Mouse (Mus musculus) CH12.LX (cell line): Measurements from ENCODE around the gene Arfgap3. TPM values are rescaled to one million over a fixed set of nuclear protein-coding genes. Genes with fewer than 3 reads are reported as not detected.
"Not testable (repeated sequence)": the region's sequence is repeated elsewhere in the genome, so short reads cannot be mapped to it uniquely, and the experiment has no call there.

Source experiments
- DNase-seq: peaks from one replicate; pipeline ENCODE4 v3.0.0-alpha.2; 2013; ENCODE audit errors: extremely low read depth
- H3K27ac ChIP-seq: 2 replicates; pipeline ENCODE4 v1.5.1; 2012; ENCODE audit warnings: low read depth, mild to moderate bottlenecking, control low read depth, moderate library complexity; ENCODE audit not compliant: insufficient read depth
- H3K27me3 ChIP-seq: replicated peaks from 2 replicates; pipeline ENCODE3; 2012; ENCODE audit warnings: inconsistent platforms
- H3K36me3 ChIP-seq, 2 experiments: replicated peaks in 1 of 2; 2 replicates each; pipeline versions ENCODE3 to v1.6.1; 2012; ENCODE audit warnings: inconsistent platforms in 1 of 2, low read length in 1 of 2, mild to moderate bottlenecking in 1 of 2, mixed read lengths in 1 of 2, moderate library complexity in 1 of 2; ENCODE audit not compliant: control insufficient read depth in 1 of 2, insufficient read depth in 1 of 2
- H3K4me1 ChIP-seq, 2 experiments: 2 replicates each; pipeline ENCODE4 v1.6.1; 2012; ENCODE audit warnings: inconsistent platforms in 1 of 2, moderate library complexity in 1 of 2; ENCODE audit not compliant: insufficient read depth in 2 of 2, control insufficient read depth in 1 of 2
- H3K4me2 ChIP-seq: 2 replicates; pipeline ENCODE4 v1.6.1; 2012; ENCODE audit warnings: low read depth, mild to moderate bottlenecking, control low read depth; ENCODE audit not compliant: poor library complexity, insufficient read depth, severe bottlenecking
- H3K4me3 ChIP-seq, 3 experiments: fragments of 150-350 bp in 1 of 3; sonication (generic) in 1 of 3; replicated peaks in 1 of 3; 2 replicates each; pipeline versions ENCODE3 to v1.5.1; 2011 to 2012; ENCODE audit warnings: low read depth in 2 of 3, low read length in 2 of 3, mild to moderate bottlenecking in 2 of 3, moderate library complexity in 2 of 3, control low read depth in 1 of 3, improper control_type of control experiment in 1 of 3, inconsistent platforms in 1 of 3, mixed read lengths in 1 of 3; ENCODE audit not compliant: poor library complexity in 1 of 3
- H3K79me2 ChIP-seq: replicated peaks from 2 replicates; pipeline ENCODE4 v1.6.1; 2012; ENCODE audit warnings: mild to moderate bottlenecking, moderate library complexity; ENCODE audit not compliant: control insufficient read depth, poor library complexity, insufficient read depth, severe bottlenecking; ENCODE audit errors: extremely low read depth
- H3K9ac ChIP-seq: 2 replicates; pipeline ENCODE4 v1.6.1; 2012; ENCODE audit warnings: low read depth, mild to moderate bottlenecking, control low read depth, moderate library complexity; ENCODE audit not compliant: insufficient read depth
- H3K9me3 ChIP-seq: replicated peaks from 2 replicates; pipeline ENCODE3; 2012; ENCODE audit warnings: low read length, inconsistent platforms, mixed read lengths
- CTCF ChIP-seq, 2 experiments: IDR thresholded peaks in 1 of 2; conservative IDR thresholded peaks in 1 of 2; 2 replicates each; pipeline ENCODE4 v1.5.1; 2011 to 2012; ENCODE audit warnings: low read depth in 2 of 2, low read length in 2 of 2, improper control_type of control experiment in 1 of 2, inconsistent platforms in 1 of 2, mild to moderate bottlenecking in 1 of 2, moderate library complexity in 1 of 2
- EP300 ChIP-seq: IDR thresholded peaks from 2 replicates; pipeline ENCODE4 v1.6.1; 2011; ENCODE audit warnings: low read length, improper control_type of control experiment
- KAT2A ChIP-seq: IDR thresholded peaks from 2 replicates; pipeline ENCODE4 v1.6.1; 2012; ENCODE audit warnings: low read length, improper control_type of control experiment, inconsistent platforms; ENCODE audit not compliant: insufficient replicate concordance
- MAX ChIP-seq: IDR thresholded peaks from 2 replicates; pipeline ENCODE4 v1.6.1; 2011; ENCODE audit warnings: low read length, improper control_type of control experiment
- PAX5 ChIP-seq: IDR thresholded peaks from 2 replicates; pipeline ENCODE4 v1.6.1; 2012; ENCODE audit warnings: low read length, inconsistent platforms, mixed read lengths
- RAD21 ChIP-seq: IDR thresholded peaks from 2 replicates; pipeline ENCODE4 v1.6.1; 2011; ENCODE audit warnings: low read depth, mild to moderate bottlenecking, low read length, improper control_type of control experiment, moderate library complexity
- SMC3 ChIP-seq: IDR thresholded peaks from 2 replicates; pipeline ENCODE4 v1.6.1; 2011; ENCODE audit warnings: low read depth, low read length, improper control_type of control experiment
- TCF12 ChIP-seq: IDR thresholded peaks from 2 replicates; pipeline ENCODE4 v1.6.1; 2014; ENCODE audit warnings: low read depth, mild to moderate bottlenecking, inconsistent platforms, low read length, improper control_type of control experiment
- UBTF ChIP-seq: IDR thresholded peaks from 2 replicates; pipeline ENCODE4 v1.6.1; 2012; ENCODE audit warnings: low read depth, mild to moderate bottlenecking, inconsistent platforms, low read length, improper control_type of control experiment, moderate library complexity
- USF2 ChIP-seq: conservative IDR thresholded peaks from 2 replicates; pipeline ENCODE4 v1.6.1; 2011; ENCODE audit warnings: low read depth, low read length, improper control_type of control experiment
- ZC3H11A ChIP-seq: IDR thresholded peaks from 2 replicates; pipeline ENCODE4 v1.6.1; 2012; ENCODE audit warnings: low read depth, mild to moderate bottlenecking, inconsistent platforms, low read length, improper control_type of control experiment
- ZMIZ1 ChIP-seq: IDR thresholded peaks from 2 replicates; pipeline ENCODE4 v1.6.1; 2012; ENCODE audit warnings: low read depth, mild to moderate bottlenecking, inconsistent platforms, low read length, improper control_type of control experiment
- dilution Hi-C: fragments of 300-500 bp; cut with MboI; formaldehyde crosslinking; loops from 2 replicates; pipeline ENCODE4 v1.14.3; 2020; ENCODE audit warnings: low sequenced_read_pairs; ENCODE audit not compliant: extremely low pct_unique_long_range_greater_than_20kb, extremely low pct_ligation_motif_present
- in situ Hi-C: fragments of 300-500 bp; cut with MboI; formaldehyde crosslinking; loops from 3 replicates; pipeline ENCODE4 v1.14.3; 2019; ENCODE audit warnings: low sequenced_read_pairs, low pct_ligation_motif_present, low pct_unique_long_range_greater_than_20kb, mixed read lengths
- polyA plus RNA-seq: library from polyadenylated mRNA; unstranded; fragments of >175 nt; gene quantifications from 2 replicates; pipeline ENCODE4 v1.2.1, GENCODE M21; 2012; ENCODE audit warnings: low read depth; ENCODE audit not compliant: insufficient read length
- total RNA-seq, 2 experiments: library from RNA; depleted of rRNA; stranded (reverse); fragments of 300-350 nt in 1 of 2; fragments of >200 nt in 1 of 2; gene quantifications; 2 replicates each; pipeline ENCODE4 v1.2.3; 2012 to 2014

Arfgap3 gene
- total and polyA plus RNA-seq, 3 experiments: 11.0 to 21.7 (median 20.3) TPM

DNA sequence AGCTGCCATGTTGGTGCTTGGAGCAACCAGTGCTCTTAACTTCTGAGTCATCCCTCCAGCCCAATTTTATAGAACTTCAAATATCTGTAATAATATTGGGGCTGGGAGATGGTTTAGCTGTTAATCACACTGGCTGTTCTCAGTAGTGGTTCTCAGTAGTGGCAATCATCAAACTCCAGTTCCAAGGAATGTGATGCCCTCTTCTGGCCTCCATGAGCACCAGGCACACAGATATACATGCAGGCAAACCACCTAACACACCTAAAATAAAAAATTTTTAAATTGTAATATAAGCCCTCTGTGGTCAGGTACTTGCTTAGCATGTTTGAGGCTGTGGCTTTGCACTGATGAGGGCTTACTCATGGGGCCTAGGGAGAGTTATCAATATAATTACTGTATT, 15.7 kb upstream of the Arfgap3 start:
- peaks cover 2% of the 10 kb centered on the region for H3K9me3 ChIP-seq
- no peaks in the 10 kb centered on the region for H3K4me1 ChIP-seq
- no peak overlapping the region for H3K9ac ChIP-seq
- no peak overlapping the region for H3K4me2 ChIP-seq
- H3K27ac ChIP-seq: no peak overlapping the region
- no peak for DNase-seq
- TF ChIP-seq EP300 (no peak), SMC3 (peak; percentile 44), RAD21 (peak; percentile 52), TCF12 (no peak), PAX5 (no peak), ZC3H11A (peak; percentile 12; the same call in 1 of the 2 replicates), CTCF (conservative IDR thresholded peaks at IDR 0.05 in 1 of 2, IDR thresholded peaks at IDR 0.05 in 1 of 2; ENCODE audit: low read depth in 2 of 2, low read length in 2 of 2) (peak in 1 of 2 experiments; percentile 51; a peak in 2 of 4 replicates)
- TF ChIP-seq, all 38 proteins: peak for 4
- peaks cover 0 to 5% of the 10 kb centered on the region in 2 experiments for H3K36me3 ChIP-seq
- no peaks in the 10 kb centered on the region for H3K79me2 ChIP-seq
- H3K4me3 ChIP-seq: no peak overlapping the region
- in situ Hi-C loops (no loop called here), dilution Hi-C loops (no loop called here)
- no peaks in the 10 kb centered on the region for H3K27me3 ChIP-seq

DNA sequence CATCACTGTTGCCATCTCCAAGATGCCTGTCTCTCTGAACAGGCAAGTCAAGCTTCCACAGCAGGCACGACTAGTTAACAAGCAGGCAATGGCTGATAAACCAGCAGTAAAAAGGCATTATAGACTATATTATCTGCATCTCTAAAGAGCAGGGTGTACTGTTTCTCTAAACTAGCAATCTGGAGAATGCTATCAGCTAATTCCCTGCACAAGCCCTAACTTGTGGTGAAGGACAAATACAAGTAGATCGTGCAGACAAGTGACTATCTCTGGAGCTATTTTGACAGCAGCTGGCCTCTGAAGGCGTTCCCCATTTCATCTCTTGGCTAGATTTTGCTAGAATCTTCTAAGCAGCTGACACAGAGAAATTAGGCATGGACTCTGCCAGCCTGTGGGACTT, 14.1 kb upstream of the Arfgap3 start:
- Histone ChIP-seq H3K4me1 (no peaks in the 10 kb centered on the region), H3K27me3 (no peaks in the 10 kb centered on the region), H3K4me3 (no peak overlapping the region), H3K36me3 (peaks cover 0 to 3% of the 10 kb centered on the region in 2 experiments), H3K79me2 (no peaks in the 10 kb centered on the region), H3K9ac (no peak overlapping the region), H3K9me3 (peaks cover 2% of the 10 kb centered on the region), H3K4me2 (no peak overlapping the region), H3K27ac (no peak overlapping the region)
- dilution Hi-C loops: no loop called here
- in situ Hi-C loops: no loop called here
- no peak for TF ChIP-seq ZMIZ1
- no peak for TF ChIP-seq CTCF (conservative IDR thresholded peaks at IDR 0.05 in 1 of 2, IDR thresholded peaks at IDR 0.05 in 1 of 2; ENCODE audit: low read depth in 2 of 2, low read length in 2 of 2)
- no peak for TF ChIP-seq RAD21
- no peak for TF ChIP-seq USF2
- TF ChIP-seq UBTF: no peak
- TF ChIP-seq PAX5: no peak
- TF ChIP-seq MAX: no peak
- TF ChIP-seq KAT2A: no peak
- DNase-seq: no peak

DNA sequence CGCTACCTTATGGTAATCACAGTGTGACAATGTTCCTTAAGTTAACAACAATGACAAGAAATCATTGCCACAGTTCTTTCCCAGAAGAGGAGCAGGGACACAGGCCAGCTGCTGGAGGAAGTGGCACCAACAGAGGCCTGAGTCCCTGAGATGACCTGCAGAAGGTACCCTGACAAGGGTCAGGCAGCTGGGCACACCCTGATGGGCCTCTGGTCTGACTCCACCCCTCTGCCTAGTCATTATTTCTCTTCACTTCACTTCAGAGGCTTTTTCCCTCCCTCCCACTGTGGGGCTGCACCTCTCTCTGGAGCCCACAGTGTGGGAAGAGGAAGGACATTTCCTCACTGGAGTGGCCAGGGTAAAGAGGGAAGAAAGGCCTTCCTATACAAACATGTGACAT, 12.8 kb upstream of the Arfgap3 start:
- dilution Hi-C loops, H3K4me1 ChIP-seq, H3K27ac ChIP-seq, H3K4me2 ChIP-seq, H3K27me3 ChIP-seq, H3K36me3 ChIP-seq, H3K9me3 ChIP-seq, in situ Hi-C loops, H3K4me3 ChIP-seq, DNase-seq, H3K9ac ChIP-seq, H3K79me2 ChIP-seq: not testable (repeated sequence)

DNA sequence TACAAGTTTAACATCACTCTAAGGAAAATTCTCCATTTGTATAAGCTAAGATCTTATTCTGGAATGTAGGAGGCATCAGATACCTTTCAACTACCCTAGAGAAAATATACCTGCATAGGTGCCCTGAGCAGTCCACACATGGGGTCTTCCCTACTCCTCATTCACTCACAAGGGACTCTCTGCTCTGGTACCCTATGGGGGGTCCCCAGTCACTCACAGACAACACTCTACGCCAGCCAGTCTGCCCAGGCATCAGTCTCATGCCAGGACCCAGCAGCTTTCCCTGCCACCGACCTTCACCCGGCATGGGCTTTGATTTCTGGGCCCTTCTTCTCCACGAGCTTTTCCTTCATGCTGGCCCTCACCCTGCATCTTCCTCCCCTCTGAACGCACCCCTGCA, 10.9 kb upstream of the Arfgap3 start:
- H3K9ac ChIP-seq, H3K79me2 ChIP-seq, H3K36me3 ChIP-seq, H3K27me3 ChIP-seq, DNase-seq, H3K4me3 ChIP-seq, H3K9me3 ChIP-seq, dilution Hi-C loops, in situ Hi-C loops, H3K27ac ChIP-seq, H3K4me1 ChIP-seq, H3K4me2 ChIP-seq: not testable (repeated sequence)
